Mouse (Mus musculus) left cerebral cortex, adult 11 months (tissue): ENCODE measurements around the gene Olfr893.
"Not testable (repeated sequence)": the region's sequence is repeated elsewhere in the genome, so short reads cannot be mapped to it uniquely, and the experiment has no call there.

Experiments used
- DNase-seq: peaks from one replicate; pipeline ENCODE4 v3.0.0; 2022; ENCODE audit warnings: low spot score

Olfr893 gene

DNA sequence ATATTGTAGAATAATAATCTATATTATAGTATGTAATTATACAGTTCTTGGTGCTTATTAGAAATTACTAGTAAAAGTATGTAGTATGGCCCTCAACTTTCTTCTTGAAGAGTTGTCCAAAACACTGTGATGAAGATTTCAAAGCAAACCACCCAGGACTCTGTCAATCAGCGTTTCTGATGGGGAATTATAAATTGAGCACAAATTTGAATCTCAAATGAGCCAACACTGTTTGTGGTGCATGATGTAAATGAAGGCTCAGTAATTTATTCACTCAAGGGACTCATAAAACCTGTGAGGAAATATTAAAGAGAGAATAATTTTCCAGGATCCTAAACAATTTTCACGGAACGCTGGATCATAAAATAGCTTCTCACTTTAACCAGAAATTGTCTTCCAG, at the start of gene Olfr893:
Olfr893 (plus strand) TSS at position 301 of the 400 bp plus-strand sequence.
- DNase-seq: no peak

DNA sequence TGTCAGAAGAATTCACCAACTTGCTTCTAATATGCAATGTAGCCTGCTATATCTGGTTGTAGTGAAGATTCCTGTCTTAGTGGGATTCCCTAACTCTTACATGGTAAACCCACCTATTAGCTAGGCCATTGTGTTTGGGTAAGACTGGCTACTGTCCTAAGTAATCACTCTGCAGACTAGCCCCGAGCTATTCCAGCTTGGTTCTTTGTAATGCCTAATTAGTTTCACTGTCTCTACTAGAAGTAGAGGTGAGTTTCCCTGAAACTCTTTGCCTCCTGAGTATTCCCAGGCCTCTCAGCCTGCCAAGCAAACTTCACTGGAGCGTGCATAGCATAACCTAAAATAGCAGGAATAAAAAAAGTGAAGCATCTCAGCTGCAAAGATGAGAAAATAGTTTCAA, 39.8 kb upstream of the Olfr893 start:
- not testable (repeated sequence) for DNase-seq

DNA sequence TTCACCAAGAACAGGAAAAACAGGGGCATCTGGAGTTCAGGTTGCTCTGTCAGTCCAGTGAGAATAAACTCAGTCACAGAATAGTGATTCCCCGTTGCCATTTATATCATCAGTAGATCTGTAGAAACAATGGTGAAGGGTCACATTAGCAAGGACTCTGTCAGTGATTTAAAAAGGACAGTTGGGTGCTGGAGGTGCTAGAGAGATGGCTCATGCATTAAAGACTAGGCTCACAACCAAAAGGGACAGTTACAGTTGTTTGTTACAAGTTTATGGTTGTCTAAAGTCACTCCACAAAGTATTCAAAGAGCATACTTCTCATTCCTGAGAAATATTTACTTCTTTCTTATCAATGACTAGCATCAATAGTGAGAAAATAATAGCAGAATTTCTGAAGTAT, 27.4 kb upstream of the Olfr893 start, which contains the start of gene Olfr891:
Olfr891 (minus strand) TSS at position 101 of the 400 bp plus-strand sequence.
- no peak for DNase-seq

DNA sequence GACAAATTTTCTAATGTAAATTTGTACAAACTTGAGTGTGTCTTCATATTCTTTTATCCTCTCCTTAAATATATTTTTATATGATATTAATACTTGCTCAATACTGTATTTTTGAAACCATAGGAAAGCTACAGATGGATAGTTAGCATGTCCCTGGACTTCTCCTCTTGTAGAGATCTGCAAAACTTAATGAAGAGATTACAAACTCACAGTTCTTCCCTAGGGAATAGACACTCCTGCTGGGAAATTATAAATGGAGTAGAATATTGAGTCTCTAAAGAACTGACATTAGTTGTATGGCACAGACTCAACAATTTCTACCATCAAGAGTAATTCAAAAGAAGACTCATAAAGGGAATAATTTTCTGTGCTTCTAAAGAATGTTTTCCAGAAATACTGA, 9.6 kb downstream of the Olfr893 start, which contains the start of gene Olfr894:
Olfr894 (plus strand) TSS at position 301 of the 400 bp plus-strand sequence.
- DNase-seq: no peak

DNA sequence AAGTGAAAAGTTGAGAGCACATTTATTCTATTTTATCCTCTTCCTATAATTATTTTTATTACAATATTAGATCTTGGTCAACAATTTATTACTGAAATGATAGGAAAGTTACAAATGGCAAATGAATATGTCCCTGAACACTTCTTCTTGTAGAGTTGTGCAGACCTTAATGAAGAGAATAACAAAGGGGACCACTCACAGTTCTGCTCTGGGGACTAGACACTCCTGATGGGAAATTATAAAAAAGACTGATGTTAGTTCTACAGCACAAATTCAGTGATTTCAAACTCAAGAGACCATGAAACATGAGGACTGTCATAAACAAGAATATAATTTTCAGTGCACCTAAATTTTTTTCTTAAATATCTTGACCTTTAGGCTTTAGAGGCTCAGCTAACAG, 44.3 kb downstream of the Olfr893 start, which contains the start of gene Olfr143:
Olfr143 (plus strand) TSS at position 301 of the 400 bp plus-strand sequence.
- DNase-seq: no peak
